Mouse (Mus musculus) embryo, embryonic 10.5 days (tissue): ENCODE results near the gene Olfr808.

Source experiments
- DNase-seq: peaks from one replicate; pipeline ENCODE4 v3.0.0-alpha.2; 2015; ENCODE audit warnings: low spot score

The Olfr808 gene

GRCm38 (mm10) chr10:129765182-129765581, at the start of gene Olfr808:
Gene Olfr808, plus strand, starts transcription at chr10:129765482.
- no peak for DNase-seq

DNA sequence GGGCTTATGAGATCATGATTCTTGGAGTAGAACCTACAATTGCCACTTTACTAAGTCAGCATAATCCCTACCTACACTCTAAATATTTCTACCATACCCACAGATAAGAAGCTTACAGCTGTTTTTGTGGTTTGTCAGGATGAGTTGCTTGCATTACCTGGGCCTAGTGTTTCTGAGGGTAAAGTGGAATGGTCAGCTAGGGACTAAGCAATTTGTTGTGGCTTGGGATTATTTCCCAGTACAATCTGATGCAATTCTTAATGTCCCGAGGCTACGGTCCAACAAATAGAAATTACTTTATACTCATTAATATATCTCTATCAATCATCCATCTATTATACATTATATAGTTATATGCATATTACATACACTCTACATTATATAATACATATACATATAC, 36.0 kb upstream of the Olfr808 start, which contains the start of gene Olfr805:
Gene Olfr805 (minus strand): TSS at position 101 of the 400 bp plus-strand sequence.
- no peak for DNase-seq

DNA sequence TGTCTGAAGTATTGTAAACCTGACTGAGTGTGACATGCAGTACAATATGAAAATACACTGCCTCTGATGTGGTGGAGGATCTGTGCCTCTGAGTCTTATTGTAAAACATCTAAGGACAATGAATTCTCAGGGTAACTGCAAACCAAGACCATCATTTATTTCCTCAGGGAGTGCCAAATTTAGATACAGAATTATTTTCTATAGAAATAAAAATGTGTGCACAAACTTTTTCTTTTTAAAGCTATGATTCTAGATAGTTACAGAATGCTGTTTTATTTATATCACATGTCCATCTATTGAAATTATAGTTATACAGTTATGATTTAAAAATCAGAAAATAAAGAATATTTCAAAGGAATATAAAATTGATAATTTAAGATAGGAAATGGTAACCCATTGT, 23.5 kb upstream of the Olfr808 start, which contains the start of gene Olfr806:
Gene Olfr806 (minus strand): TSS at position 101 of the 400 bp plus-strand sequence.
- no peak for DNase-seq

- no peak for DNase-seq
These were observed 7.6 kb upstream of the Olfr808 start, which contains the start of gene Olfr807 for GRCm38 (mm10) chr10:129757693-129758092. Gene Olfr807, minus strand, starts transcription at chr10:129757793.

DNA sequence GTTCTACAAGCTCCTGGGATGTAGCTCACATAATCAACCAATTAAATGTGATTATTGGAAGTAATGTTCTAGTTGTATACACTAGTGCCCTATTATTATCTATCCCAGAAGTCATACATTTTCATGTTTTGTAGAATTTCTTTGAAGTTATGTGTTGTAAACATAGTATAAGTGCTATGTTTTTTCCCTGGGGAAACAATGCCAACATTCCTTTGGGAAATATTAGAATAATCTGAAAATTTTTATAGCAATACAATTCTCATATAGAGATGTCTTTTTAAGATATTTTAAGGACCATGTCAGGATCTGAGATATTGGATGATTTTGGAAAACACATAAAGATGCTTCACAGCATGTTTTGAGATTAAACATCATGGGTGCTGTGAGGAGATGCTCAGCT, 9.1 kb downstream of the Olfr808 start, which contains the start of gene Olfr809:
Gene Olfr809 (plus strand): TSS at position 301 of the 400 bp plus-strand sequence.
- no peak for DNase-seq

GRCm38 (mm10) chr10:129778123-129778522, 12.8 kb downstream of the Olfr808 start:
- no peak for DNase-seq

DNA sequence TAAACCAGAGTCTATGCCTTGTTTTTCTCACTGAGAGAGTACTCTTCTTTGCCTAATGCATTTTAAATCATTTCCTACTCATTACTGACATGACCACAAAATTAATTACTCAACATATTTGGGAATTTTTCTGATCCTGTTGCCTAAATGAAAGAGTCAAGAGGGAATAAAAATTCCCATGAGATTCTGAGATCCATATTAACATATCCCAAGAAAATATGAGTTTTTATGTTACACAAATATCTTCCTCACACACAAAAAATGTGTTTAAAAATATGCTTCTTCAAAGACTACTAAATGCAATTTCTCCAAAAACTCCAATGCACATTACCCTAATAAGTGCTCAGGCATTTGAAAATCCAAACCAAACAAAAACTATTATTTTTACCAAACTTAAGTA, 29.5 kb downstream of the Olfr808 start, which contains the start of gene Olfr810:
Gene Olfr810 (minus strand): TSS at position 101 of the 400 bp plus-strand sequence.
- no peak for DNase-seq

GRCm38 (mm10) chr10:129804296-129804695, 39.0 kb downstream of the Olfr808 start, which contains the start of gene Olfr811:
Gene Olfr811, minus strand, starts transcription at chr10:129804396.
- DNase-seq: no peak
